Mouse (Mus musculus): ENCODE data around the gene Agap1.

GRCm38 (mm10) chr1:89405991-89406390 lies 48.6 kb upstream of the Agap1 start:
- no peak for TF ChIP-seq RCOR1 (IDR thresholded peaks at IDR 0.05; ENCODE audit: low read depth, low read length)
- TF ChIP-seq JUND (IDR thresholded peaks at IDR 0.05; ENCODE audit: low read depth, low read length), result no peak
- no peak for TF ChIP-seq CTCF (IDR thresholded peaks at IDR 0.05 in 2 of 3, conservative IDR thresholded peaks at IDR 0.05 in 1 of 3; ENCODE audit: control insufficient read depth in 1 of 3, insufficient read depth in 1 of 3, low read depth in 2 of 3, low read length in 3 of 3, poor library complexity in 1 of 3, severe bottlenecking in 1 of 3)
- no peak for TF ChIP-seq EP300 (IDR thresholded peaks at IDR 0.05; ENCODE audit: low read depth in 1 of 2, low read length in 2 of 2)
- TF ChIP-seq CHD2 (IDR thresholded peaks at IDR 0.05; ENCODE audit: low read length), result no peak
- TF ChIP-seq POLR2AphosphoS5 (IDR thresholded peaks at IDR 0.05; ENCODE audit: borderline replicate concordance, low read depth, low read length), result no peak
- TF ChIP-seq CHD1 (IDR thresholded peaks at IDR 0.05; ENCODE audit: low read depth, low read length), result no peak
- no peak for TF ChIP-seq POLR2A (IDR thresholded peaks at IDR 0.05; ENCODE audit: control insufficient read depth in 1 of 2, insufficient read depth in 1 of 2, low read depth in 1 of 2, low read length in 2 of 2, poor library complexity in 1 of 2)
- no peak for TF ChIP-seq ZC3H11A (IDR thresholded peaks at IDR 0.05; ENCODE audit: low read depth, low read length)
- TF ChIP-seq POLR2AphosphoS2 (IDR thresholded peaks at IDR 0.05; ENCODE audit: low read length), result no peak
- TF ChIP-seq MEF2A (IDR thresholded peaks at IDR 0.05; ENCODE audit: extremely low read depth, insufficient replicate concordance, low read depth, low read length, poor library complexity, severe bottlenecking), result no peak

Data from MEL (cell line).